Mouse (Mus musculus) liver, embryonic 14.5 days (tissue): Measurements from ENCODE around the gene Wdfy2. TPM values are rescaled to one million over a fixed set of nuclear protein-coding genes. Genes with fewer than 3 reads are reported as not detected.

Experiments used
- ATAC-seq: fragments of 200-750 bp; cut with Nextera tagmentation; 2 replicates; pipeline ENCODE4 v1.8.0; 2017; ENCODE audit warnings: moderate number of reproducible peaks, mild to moderate bottlenecking, moderate library complexity; ENCODE audit not compliant: insufficient read depth
- DNase-seq, 3 experiments: peaks; one replicate each; pipeline ENCODE4 v3.0.0-alpha.2; 2012 to 2013; ENCODE audit warnings: low read depth in 3 of 3, low spot score in 3 of 3
- H3K27ac ChIP-seq: fragments of 300-500 bp; sonication (generic); 2 replicates; pipeline ENCODE4 v1.5.1; 2014; ENCODE audit warnings: moderate library complexity, mild to moderate bottlenecking, control low read depth, inconsistent platforms
- H3K27me3 ChIP-seq: fragments of 300-500 bp; sonication (generic); 2 replicates; pipeline ENCODE4 v1.6.1; 2014; ENCODE audit warnings: mild to moderate bottlenecking, low read length, moderate library complexity; ENCODE audit not compliant: control insufficient read depth, insufficient read depth
- H3K36me3 ChIP-seq: fragments of 300-500 bp; sonication (generic); replicated peaks from 2 replicates; pipeline ENCODE4 v1.6.1; 2014; ENCODE audit warnings: low read depth; ENCODE audit not compliant: control insufficient read depth, insufficient read depth
- H3K4me1 ChIP-seq, 2 experiments: fragments of 200-500 bp in 1 of 2; fragments of 300-500 bp in 1 of 2; sonication (generic) in 1 of 2; replicated peaks; 2 replicates each; pipeline ENCODE4 v1.6.1; 2012 to 2014; ENCODE audit warnings: antibody characterized with exemption in 1 of 2, inconsistent platforms in 1 of 2, low read length in 1 of 2; ENCODE audit not compliant: control insufficient read depth in 2 of 2, insufficient read depth in 2 of 2
- H3K4me2 ChIP-seq: fragments of 300-500 bp; sonication (generic); 2 replicates; pipeline ENCODE4 v1.6.1; 2014; ENCODE audit warnings: low read depth, mild to moderate bottlenecking, control low read depth, moderate library complexity
- H3K4me3 ChIP-seq, 2 experiments: fragments of 200-500 bp in 1 of 2; fragments of 300-500 bp in 1 of 2; sonication (generic) in 1 of 2; 2 replicates each; pipeline ENCODE4 v1.5.1; 2012 to 2014; ENCODE audit warnings: low read depth in 2 of 2, low read length in 2 of 2, mild to moderate bottlenecking in 2 of 2, control low read depth in 1 of 2, inconsistent platforms in 1 of 2, moderate library complexity in 1 of 2; ENCODE audit not compliant: insufficient read depth in 1 of 2
- H3K9ac ChIP-seq: fragments of 300-500 bp; sonication (generic); replicated peaks from 2 replicates; pipeline ENCODE4 v1.6.1; 2014; ENCODE audit warnings: mild to moderate bottlenecking, control low read depth, moderate library complexity
- H3K9me3 ChIP-seq: fragments of 300-500 bp; sonication (generic); 2 replicates; pipeline ENCODE4 v1.6.1; 2016; ENCODE audit warnings: low read length, mixed read lengths; ENCODE audit not compliant: control insufficient read depth
- CTCF ChIP-seq: IDR thresholded peaks from 2 replicates; pipeline ENCODE4 v1.5.1; 2016; ENCODE audit warnings: antibody characterized with exemption, low read depth, control low read depth
- EP300 ChIP-seq: IDR thresholded peaks from 2 replicates; pipeline ENCODE4 v1.6.1; 2016; ENCODE audit warnings: antibody characterized with exemption, low read depth
- WGBS: fragments of 180-500 bp; shearing (Covaris S2); extraction: QIAGEN DNeasy Blood & Tissue Kit; methylation state at CpG from one replicate; pipeline ENCODE4 v1.1.7; 2014; ENCODE audit not compliant: insufficient replicate concordance; 5-methylcytosine and 5-hydroxymethylcytosine counted together
- polyA plus RNA-seq, 2 experiments: library from polyadenylated mRNA; depleted of rRNA in 1 of 2; stranded (reverse) in 1 of 2; unstranded in 1 of 2; fragments of >200 nt; fragmentation: Nextera tagmentation in 1 of 2; extraction: Ambion mirVana in 1 of 2; gene quantifications; 2 replicates each; pipeline versions ENCODE4 v1.2.1 to v1.2.3; 2012 to 2014

The Wdfy2 gene
- polyA plus RNA-seq, 2 experiments, result 1.9 to 3.6 TPM

DNA sequence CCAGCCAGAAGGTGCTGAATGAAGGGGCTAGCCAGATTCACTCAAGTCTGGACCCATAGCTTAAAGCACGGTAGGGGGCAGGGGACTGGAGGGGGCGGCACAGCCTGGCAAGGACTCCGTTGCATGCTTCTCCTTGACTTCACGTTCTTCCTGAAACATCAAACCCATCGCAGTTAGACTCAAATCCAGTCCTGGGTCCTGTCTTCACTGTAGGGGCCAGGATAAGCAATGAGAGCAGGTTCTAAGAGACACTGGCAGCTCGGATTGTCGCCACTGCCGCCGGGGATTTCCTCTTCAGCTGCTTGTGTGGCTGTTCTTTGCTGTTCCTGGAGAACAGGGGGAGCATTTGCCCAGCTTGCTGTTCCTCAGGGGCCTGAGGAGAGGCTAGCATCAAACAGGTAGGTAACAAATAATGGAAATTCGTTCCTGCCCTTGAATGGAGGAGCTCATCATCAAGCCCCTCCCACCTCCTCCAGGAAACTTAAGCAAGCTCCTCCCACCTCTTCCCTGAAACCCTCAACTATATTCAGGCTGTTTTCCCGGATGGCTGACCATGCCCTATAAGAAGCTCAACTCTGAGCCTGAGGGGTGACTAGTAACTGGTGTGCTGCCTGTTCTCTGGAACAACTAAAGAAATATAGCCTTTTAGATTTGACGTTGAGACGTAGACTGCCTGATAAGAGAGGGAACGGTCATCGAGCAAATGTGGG lies 128.5 kb downstream of the Wdfy2 start:
- H3K27me3 ChIP-seq, result no peaks in the 10 kb centered on the region
- ATAC-seq (no peak), DNase-seq (no peak)
- no peak overlapping the region for H3K27ac ChIP-seq
- H3K9ac ChIP-seq, result no peak overlapping the region
- no peak for TF ChIP-seq CTCF
- TF ChIP-seq EP300, result no peak
- H3K9me3 ChIP-seq, result no peaks in the 10 kb centered on the region
- no peaks in the 10 kb centered on the region for H3K36me3 ChIP-seq
- peak overlapping the region; percentile 36 for H3K4me2 ChIP-seq
- H3K4me3 ChIP-seq, result peak overlapping the region in 1 of 2 experiments; percentile 0; a peak in 1 of 4 replicates
- WGBS, result 20% methylated on average over 15 of the region's 15 CpGs
- H3K4me1 ChIP-seq, result no peaks in the 10 kb centered on the region

DNA sequence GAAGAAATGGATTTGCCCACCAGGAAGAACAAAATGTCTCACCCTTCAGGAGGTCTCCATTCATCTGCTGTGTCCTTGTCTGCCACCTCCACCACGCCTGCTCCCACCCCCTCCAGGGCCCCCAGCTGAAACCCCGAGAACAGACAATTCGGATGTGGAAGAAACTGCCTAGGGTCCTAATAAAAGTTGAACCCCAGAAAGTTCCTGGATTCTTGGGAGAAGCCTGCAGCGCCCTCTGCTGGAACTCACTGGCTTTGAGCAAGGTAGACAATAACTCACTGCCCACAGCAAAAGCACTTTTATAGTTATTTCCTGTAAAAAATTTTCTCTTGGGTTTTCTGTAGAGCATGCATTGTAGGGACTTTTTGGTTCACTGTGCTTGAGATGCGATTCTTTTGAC lies 137.6 kb downstream of the Wdfy2 start:
- no peaks in the 10 kb centered on the region for H3K9me3 ChIP-seq
- DNase-seq (peak; percentile 9 to 23 (median 17)), ATAC-seq (no peak)
- no peaks in the 10 kb centered on the region; a peak in 1 of 4 replicates for H3K4me1 ChIP-seq
- H3K9ac ChIP-seq, result no peak overlapping the region
- no peak overlapping the region for H3K4me2 ChIP-seq
- TF ChIP-seq CTCF, result peak; percentile 74
- no peak for TF ChIP-seq EP300
- no peak overlapping the region for H3K4me3 ChIP-seq
- no peaks in the 10 kb centered on the region for H3K27me3 ChIP-seq
- no peaks in the 10 kb centered on the region for H3K36me3 ChIP-seq
- H3K27ac ChIP-seq, result no peak overlapping the region
- WGBS, result 9% methylated on average over 5 of the region's 5 CpGs

DNA sequence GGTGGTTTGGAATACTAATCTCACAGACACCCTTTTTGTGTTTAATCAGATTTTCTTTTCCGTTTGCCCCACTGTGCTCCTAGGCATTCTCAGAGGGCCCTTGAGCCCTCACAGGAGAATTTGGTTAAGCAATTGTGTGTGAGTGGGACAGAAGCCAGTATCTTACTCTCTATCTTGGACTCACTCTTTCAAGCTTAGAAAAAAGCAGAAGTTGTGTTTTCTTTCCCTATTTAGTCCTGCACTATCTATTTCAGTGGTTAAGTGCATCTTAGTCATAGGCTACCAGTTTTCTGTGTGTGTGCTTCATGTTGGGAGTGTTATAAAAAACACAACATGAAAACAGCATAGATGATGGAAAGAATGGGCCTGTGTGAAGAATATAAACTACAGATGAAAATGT lies 142.3 kb downstream of the Wdfy2 start:
- Histone ChIP-seq H3K4me1 (no peaks in the 10 kb centered on the region; a peak in 1 of 4 replicates), H3K4me3 (no peak overlapping the region), H3K27me3 (no peaks in the 10 kb centered on the region), H3K9me3 (no peaks in the 10 kb centered on the region), H3K36me3 (no peaks in the 10 kb centered on the region), H3K9ac (no peak overlapping the region), H3K4me2 (no peak overlapping the region), H3K27ac (no peak overlapping the region)
- WGBS, result 22% methylated on average over 1 of the region's 1 CpGs
- TF ChIP-seq CTCF (no peak), EP300 (no peak)
- DNase-seq (no peak), ATAC-seq (no peak)

DNA sequence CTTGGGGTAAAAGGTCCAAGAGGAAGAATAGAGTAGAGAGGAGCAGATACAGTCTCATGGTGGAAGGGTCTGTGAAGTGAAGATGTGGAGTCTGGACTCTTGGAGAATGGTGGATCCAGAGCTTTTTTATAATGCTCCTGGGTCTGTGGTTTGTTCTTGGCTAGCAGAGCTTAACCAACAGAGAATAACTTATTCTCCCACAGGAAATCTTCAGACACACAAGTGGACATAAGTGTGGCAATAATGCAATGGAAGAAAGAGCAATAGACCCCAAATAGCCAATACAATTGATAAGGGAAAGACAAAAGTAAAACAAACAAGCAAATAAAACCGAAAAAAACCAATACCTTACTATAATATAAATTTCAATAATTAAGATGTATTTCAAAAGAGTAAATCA lies 146.9 kb downstream of the Wdfy2 start, which contains the start of gene Defb48:
TSS of gene Defb48 (minus strand) at position 101 of the 400 bp plus-strand sequence.
- Histone ChIP-seq H3K4me3 (no peak within 1 kb of the TSS), H3K9me3 (no peaks in the 10 kb centered on the region), H3K4me2 (no peak within 1 kb of the TSS), H3K27ac (no peak within 1 kb of the TSS), H3K9ac (no peak within 1 kb of the TSS), H3K27me3 (no peaks in the 10 kb centered on the region), H3K4me1 (no peaks in the 10 kb centered on the region; a peak in 1 of 4 replicates), H3K36me3 (no peaks in the 10 kb centered on the region)
- DNase-seq (no peak), ATAC-seq (no peak)
- TF ChIP-seq CTCF (no peak), EP300 (no peak)
- WGBS, result 26% methylated on average over 1 of the region's 1 CpGs

DNA sequence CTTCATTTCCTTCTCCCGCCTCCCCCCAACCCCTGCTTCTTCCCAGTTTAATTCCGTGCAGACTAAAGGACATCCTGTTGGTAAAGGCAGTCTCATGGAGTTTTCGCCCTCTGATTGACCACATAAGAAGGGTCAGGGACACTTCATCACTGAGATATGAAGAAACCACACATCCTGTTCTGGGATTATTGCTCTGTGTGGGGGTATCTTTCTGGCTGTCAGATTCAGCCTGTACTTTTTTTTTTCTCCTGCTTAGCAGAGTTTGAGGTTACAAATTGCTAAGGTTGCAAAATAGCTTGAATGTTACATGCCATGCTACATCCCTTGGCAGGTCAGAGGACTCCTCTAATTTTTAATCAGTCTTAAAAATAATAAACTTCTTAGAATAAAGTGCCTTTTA lies 153.8 kb downstream of the Wdfy2 start:
- 18% methylated on average over 3 of the region's 3 CpGs for WGBS
- no peaks in the 10 kb centered on the region for H3K4me1 ChIP-seq
- H3K4me3 ChIP-seq, result no peak overlapping the region
- no peaks in the 10 kb centered on the region for H3K36me3 ChIP-seq
- no peak overlapping the region for H3K9ac ChIP-seq
- DNase-seq (no peak), ATAC-seq (no peak)
- H3K4me2 ChIP-seq, result no peak overlapping the region
- H3K27ac ChIP-seq, result no peak overlapping the region
- TF ChIP-seq CTCF (no peak), EP300 (no peak)
- H3K27me3 ChIP-seq, result no peaks in the 10 kb centered on the region
- H3K9me3 ChIP-seq, result no peaks in the 10 kb centered on the region
